Mouse (Mus musculus) 416B (cell line): ENCODE results near the gene Kdsr.
"Not testable (repeated sequence)": the region's sequence is repeated elsewhere in the genome, so short reads cannot be mapped to it uniquely, and the experiment has no call there.

ENCODE experiments used
- DNase-seq: peaks from one replicate; pipeline ENCODE4 v3.0.0; 2011; ENCODE audit warnings: low read depth

The Kdsr gene

DNA sequence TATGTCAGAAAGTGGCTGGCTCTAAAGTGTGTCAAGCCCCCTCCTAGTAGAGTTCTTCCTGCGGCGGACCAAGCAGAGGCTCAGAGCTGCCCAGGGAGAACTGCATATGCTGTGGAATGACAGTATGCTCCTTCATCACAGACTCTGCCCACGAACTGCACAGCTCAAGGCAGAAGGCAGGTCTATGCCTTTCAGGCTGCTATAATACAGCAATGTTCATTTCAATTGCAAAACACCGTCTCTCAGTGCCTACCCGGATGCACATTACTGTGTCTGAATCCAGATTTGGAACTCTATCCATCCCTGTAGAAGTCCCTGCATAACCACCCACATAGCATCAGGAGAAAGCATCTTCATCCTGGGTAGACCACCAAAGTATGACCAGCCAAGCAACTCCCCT, 19.7 kb downstream of the Kdsr start:
- no peak for DNase-seq

DNA sequence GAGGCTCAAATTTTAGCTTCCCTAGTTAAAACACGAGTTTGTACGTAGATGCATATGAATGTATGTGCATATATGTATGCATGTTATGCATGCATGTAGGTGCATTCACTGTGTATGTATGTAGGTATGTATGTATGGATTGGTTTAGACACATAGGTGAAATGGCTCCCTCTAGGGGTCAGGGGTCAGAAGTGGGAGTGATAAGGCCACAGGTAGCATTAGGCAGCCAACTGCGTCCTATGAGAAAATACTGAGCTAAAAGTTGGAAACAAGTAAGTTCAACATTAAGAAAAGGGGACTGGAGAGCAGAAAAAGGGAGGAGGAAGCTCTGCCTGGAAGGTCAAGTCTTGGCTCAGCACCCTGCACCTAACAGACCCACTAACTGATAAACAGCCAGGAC, 21.4 kb downstream of the Kdsr start:
- DNase-seq, result peak; percentile 47

DNA sequence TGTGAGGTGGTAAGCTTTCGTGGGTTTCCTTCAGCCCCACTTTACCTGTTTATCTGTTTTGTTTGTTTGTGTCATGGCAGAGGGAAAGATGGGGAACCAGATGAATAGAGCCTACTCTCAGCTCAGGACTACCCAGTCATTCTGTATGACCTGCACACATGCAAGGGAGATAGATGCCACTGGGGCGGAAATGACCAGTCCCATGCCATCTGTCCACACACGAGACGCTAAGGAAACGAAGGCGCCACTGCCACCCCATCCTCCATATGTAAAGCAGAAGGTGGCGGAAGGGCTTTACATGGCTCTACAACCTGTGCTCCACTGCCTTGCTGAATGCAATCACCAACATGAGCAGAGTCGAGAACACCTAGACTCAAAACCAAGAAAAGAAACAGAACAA, 23.3 kb downstream of the Kdsr start:
- no peak for DNase-seq

DNA sequence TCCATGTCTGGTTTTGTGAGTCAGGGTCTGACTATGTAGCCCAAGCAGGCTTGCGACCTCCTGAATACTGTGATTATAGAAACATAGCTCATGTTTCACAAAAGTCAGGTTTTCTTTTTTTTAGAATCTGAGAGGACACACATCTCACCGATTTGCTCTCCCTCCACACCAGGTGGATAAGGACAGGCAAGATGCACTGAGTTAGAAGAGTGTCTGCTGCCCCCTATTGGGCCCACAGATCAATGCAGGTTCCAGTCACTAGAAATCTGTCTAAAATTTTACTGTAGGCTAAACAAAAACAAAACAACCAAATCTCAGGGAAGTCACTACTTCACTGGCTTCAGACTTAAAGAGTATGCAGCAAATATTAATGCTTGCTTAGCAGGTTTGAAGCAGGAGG, 23.9 kb downstream of the Kdsr start:
- peak; percentile 65 for DNase-seq

DNA sequence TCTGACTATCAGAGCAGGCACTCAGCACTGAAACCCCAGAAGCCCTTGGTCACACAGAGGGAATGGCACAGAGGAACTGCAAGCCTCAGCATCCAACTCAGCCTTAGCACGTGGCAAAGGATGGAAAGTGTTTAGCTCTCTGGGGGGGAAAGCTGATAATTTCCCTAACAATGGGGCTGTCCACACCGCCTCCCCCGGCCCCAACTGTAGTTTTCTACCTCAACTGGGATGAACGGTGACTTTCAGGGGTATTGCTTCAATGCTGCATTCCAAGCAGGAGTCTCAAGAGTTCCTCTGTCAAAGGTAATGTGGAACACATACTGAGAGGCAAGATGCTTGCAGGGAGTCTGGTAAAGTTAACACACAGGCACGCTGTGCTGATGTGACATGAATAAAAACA, 37.5 kb downstream of the Kdsr start:
- DNase-seq, result no peak

DNA sequence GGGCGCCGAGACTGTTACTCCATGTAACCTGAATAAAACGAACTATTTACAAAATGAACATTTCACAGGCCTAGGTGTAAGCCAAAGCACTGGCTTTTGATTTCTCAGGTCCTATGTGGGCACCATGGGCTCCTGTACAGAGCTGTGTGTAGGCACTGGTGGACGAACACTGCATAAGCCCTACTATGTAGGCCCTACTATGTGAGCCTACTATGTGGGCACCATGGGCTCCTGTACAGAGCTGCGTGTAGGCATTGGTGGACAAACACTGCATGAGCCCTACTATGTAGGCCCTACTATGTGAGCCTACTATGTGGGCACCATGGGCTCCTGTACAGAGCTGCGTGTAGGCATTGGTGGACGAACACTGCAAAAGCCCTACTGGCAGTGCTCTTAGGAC, 41.8 kb downstream of the Kdsr start:
- DNase-seq, result not testable (repeated sequence)

DNA sequence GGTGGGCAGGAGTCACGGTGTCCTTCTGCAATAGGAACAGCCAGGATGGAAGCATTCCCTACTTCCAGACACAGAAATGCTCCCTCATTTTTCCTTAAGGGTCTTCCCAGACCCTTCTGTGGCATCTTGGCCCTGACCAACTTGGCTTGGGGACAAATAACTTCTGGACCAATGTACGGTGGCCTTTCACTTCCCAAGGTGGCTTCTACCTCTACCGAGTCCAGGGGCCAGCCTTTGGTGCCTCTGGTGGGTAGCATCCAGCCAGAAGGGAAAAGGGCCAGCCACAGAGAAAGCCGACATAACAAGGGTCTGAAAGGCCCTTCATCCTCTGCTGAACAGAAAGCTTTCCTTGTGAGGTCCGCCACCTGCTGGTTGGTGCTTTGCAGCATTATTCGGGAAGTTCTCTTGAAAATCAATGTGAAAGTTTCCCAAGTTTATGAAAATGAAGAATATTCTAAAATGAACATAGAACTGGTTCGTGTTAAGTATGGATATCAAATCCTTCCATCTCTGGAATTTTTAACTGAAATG, 42.4 kb downstream of the Kdsr start:
- peak; percentile 79 for DNase-seq

DNA sequence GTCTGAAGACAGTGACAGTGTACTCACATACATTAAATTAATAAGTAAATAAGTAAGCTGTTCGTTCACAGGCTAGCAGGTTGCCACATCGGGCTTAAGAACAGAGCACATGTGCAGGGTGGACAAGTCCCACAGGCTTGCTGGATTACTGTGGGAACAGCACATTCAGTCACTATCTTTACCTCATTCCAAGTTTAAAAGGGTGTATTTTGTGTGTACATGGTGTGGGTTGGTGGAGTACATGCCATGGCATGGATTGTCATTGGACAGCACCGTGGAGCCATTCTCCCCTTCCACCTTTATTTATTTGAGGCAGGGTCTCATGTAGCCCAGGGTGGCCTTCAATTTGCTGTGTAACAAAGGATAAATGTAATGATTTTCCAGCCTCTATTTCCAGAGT, 43.4 kb downstream of the Kdsr start:
- no peak for DNase-seq

DNA sequence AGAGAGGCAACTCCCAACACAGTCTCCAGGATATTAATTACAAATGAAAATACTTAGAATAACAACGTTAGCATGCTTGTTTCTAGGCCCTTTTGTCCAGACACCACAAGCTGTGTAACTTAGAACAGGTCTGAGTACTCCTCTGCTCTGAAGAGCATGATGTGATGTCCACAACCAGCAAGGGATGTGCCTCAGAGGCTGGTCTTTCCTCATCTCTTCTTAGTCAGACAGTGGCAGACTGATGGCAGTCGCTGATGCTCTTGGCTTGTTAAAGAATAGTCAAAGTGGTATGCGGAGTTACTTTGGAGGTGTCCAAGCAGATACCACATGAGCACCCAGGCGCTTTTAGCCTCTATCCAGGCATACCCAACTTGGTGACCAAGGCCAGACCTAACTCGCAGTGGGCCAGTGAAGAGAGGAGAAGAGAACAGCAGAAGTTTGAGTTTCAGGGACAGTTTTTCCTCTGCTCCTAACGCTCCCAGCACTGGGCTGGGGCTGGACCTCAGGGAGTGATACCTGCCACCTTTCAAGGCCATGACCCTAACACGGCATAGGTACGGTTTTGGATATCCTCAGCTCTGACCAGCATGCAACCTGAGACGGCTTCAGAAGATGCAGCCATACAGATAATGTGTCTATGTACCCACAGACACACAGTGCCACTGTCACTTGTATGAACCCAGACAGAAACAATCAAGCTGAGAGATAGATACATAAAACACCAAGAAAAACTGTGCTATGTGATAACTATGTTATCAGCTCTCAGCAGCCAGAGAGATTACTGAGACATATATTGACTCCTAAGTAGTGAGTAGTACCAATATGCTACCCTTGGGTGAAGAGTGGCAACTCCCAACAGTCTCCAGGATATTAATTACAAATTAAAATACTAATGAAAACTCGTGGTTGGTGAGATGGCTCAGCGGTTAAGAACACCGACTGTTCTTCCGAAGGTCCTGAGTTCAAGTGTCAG, 44.1 kb downstream of the Kdsr start:
- peak; percentile 64 for DNase-seq

DNA sequence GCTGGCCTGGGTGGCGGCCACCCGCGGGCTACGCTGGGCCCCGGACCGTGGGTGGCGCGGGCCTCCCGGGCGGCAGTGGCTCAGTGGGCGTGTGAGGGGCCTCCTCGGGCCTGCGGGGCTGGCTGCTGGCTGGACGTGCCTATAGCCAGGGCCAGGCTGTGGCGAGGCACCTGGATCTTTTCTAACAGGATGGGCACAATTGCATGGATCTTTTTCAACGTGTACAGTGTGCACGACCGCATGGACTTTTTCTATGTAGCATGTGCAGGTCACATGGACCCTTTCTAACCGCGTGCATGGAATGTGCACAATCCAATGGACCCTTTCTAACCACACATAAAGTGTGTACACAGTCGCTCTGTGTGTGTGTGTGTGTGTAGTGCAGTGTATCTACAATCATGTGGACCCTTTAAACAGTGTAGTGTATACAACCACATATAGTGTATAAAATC, 45.0 kb downstream of the Kdsr start:
- DNase-seq, result peak; percentile 60

DNA sequence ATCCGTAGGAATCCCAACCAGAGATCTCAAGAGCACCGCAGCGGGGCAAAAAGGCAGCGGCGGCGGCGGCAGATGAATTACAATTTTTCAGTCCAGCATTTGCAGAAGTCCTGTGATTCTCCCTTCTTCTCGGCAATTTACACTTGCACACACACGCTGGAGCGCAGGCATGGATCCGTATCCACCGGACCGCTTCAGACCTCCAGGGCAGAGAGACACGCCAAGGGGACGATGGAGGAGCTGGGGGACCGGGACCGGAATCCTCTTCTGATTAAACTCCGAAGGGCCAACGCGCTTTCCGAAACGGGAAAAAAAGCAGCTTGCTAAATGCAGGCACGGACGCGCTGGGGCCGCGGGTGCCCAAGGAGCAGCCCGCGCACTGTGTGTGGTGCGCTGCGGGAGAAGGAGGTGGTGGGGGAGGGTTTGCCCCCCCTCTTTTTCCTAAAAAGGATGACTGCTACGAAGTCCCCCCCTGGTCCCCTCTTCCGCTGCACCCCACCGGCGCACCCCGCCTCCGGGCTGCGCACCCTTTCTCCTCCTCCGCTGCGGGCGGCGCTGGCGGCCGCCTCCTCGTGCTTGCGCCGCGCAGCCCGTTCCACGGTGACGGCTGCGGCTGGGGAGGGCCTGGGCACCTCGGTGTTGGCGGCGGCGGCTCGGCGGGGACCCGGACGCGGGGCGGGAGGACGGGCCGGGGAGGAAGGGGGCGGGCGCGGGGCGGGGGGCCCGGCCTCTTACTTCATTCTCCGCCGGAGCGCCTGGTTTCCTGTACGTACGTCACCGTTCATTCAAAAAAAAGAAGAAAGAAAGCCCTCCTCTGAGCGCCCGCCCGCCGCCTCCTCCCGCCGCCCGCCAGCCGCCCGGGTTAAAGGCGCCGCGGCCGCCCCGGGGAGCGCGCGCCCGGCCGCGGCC, 45.7 kb downstream of the Kdsr start, which contains the start of gene Bcl2:
Gene Bcl2 (minus strand): TSS at position 654 of the 909 bp plus-strand sequence.
- DNase-seq, result peak; percentile 87

DNA sequence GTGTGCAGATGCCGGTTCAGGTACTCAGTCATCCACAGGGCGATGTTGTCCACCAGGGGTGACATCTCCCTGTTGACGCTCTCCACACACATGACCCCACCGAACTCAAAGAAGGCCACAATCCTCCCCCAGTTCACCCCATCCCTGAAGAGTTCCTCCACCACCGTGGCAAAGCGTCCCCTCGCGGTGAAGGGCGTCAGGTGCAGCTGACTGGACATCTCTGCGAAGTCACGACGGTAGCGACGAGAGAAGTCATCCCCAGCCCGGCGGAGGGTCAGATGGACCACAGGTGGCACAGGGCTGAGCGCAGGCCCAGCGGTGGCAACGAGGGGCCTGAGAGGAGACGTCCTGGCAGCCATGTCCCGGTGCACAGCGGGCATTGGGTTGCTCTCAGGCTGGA, 47.2 kb downstream of the Kdsr start:
- DNase-seq, result peak; percentile 86

DNA sequence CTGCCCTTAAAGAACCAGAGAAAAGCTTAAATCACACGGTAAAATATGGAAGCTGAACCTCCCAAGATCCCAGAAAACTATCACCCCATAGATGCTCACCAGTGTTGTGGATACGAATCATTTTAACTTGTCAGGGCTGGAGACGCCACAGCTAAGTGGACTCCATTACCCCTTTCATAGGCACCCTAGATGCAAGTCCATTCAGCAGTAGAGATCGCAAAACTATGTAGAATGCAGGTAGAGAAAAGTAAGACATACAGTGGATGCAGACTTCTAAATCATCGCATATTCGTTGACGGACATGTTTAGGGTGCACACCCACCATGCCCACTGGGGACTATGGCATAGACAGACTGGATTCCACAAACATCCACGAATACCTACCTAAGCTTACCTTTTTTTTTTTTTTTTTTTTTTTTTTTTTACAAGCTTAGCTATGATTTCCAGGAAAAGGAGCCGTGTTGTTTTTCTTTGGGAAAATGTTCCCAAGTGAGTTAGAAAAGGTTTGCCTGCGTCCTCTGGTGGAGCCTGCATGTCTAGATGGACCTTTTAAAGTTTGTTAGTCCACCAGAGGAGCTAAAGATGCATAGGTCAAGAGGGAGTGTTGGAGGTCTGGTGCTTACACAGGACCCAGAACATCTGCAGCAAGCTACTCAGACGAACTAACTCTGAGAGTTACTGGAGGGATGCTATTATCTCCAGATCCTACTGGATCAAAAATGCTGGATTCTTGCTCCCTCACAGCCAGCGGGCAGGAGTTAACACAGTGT, 48.0 kb downstream of the Kdsr start:
- peak; percentile 64 for DNase-seq

DNA sequence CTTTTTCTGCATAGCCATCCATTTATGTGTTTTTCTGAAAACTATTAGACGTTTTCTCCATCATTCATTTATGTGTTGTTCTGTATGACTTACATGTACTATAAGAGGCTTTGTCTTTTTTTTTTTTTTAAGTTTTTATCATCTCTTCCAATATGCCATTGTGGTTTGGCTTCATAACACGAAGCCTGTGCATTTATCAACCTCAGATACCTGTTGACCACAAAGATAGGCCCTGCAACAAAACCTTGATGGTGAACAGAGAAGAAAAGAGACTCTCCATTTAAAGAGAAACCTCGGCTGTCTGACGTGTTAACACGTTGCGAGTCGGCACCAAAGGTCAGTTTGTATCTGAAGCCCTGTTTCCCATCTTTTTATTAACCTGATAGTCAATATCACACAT, 49.3 kb downstream of the Kdsr start:
- DNase-seq, result peak; percentile 48

DNA sequence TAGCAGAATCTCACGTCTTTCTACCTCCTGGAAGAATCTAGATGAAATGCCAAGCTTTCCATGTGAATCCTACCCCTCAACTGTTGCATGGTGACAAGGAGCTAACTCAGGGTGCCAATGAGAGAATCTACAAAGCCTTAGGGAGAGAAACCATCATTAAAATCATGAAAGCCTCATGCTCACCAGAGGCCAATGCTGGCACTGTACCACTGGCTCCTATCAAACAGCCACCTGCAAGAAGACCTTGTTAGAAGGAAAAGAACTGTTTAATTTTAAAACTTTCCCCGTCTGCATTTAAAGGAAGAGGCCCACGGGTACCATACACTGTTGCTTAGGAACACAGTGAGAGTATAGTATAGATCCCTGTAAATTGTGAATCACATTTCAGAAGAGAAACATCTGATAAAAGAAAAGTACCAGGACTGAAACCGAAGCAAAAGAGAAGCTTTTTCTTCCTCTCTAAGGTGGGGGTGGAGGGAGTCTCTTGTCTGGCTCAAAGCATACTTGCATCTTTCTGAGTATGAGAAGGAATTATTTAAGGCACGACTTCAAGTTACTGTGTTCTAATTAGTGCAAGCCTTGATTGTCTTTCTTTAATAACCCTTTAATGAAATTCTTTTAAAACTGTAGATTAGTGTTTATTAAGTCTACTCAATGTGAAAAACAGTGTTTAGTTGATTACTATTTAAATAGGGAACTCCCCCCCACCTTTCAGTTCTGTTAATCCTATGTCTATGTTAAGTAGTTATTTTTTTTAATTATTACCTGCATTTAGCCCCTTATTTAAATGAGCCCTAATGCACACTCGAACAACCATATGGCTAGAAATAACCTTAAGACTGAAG, 52.3 kb downstream of the Kdsr start:
- no peak for DNase-seq

DNA sequence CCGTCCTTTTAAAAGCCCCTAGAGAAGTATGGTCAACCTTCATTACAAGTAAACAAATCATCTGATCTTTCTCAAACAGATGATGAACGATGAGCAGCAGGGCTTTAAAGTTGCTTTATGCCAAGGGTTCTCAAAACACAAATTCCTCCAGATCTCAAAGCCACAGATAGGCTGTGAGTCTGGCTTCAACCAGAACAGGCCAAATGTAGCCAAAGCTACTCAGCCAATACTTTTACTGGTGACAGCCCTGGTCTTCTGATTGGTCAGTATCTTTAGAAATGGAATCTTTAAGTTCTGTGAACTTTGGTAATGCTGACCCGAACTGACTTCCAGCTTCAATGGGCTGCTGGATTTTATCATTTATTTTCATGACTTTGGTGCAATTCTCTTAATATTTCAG, 56.3 kb downstream of the Kdsr start:
- DNase-seq, result no peak

DNA sequence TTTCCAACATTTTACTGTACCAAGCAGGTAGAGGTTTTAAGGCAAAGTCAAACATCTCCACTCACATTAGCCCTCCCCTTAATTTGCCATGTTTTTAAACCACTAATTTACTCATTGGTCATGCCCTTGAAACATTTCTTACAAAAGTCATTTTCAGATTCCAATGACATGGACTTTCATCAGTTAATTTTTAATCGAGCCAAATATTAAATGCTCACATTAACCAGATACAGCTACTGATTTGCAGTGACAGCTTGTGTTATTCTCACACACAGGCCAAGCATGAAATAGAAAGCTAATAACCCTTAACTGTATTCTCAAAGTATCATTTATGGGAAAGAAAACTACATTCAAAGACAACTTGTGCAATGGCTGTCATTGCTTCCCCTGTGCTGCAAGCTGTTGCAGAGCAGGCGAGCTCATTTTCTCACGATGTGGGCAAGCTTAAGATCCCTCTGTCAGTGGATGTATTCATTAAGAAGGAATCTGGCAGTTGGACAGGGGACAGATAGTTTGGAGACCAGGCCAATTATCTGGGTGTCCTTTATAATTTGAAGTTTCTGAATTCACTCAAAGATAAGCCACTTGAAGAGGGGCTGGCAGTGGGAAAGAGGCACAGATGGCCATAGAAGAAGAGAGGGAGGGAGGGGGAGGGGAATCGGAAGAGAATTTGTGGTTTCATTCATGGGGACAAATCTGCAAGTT, 56.9 kb downstream of the Kdsr start:
- no peak for DNase-seq

DNA sequence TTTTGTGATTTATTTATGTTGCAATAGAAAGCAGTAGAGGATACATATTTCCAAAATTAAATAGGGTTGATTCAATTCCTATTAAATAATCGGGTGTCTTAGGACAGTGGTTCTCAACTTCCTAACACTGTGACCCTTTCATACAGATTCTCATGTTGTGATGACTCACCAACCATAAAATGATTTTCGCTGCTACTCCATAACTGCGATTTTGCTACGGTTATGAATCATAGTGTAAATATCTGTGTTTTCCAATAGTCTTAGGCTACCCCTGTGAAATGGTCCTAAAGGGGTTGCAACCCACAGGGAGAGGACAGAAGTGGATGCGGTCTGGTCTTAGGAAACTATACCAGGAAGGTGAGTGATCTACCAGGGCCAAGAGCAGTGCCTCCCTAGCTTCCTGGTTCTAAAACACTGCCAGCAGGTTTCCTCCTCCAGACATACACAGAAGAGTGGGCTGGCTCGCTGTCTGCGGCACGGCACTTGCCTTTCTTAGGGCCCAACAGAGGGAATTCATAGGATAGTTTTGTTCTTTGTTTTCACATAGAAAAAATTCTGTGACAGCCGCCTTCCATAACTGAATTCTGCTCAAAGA, 58.9 kb downstream of the Kdsr start:
- peak; percentile 77 for DNase-seq

DNA sequence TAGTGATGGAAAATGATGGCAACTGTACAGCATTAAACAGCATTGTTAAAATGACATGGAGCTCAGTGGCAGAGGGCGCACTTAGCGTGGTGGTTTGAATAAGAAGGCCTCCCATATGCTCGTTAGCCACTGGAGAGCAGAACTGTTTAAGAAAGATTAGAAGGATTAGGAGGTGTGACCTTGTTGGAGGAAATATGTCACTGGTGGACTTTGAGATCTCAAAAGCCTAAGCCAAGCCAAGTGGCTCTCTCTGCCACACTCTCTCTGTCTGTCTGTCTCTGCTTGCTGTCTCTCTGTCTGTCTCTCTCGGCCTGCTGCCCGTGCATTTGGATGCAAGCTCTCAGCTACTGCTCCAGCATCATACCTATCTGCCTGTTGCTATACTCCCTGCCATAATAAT, 63.1 kb downstream of the Kdsr start:
- DNase-seq, result no peak

DNA sequence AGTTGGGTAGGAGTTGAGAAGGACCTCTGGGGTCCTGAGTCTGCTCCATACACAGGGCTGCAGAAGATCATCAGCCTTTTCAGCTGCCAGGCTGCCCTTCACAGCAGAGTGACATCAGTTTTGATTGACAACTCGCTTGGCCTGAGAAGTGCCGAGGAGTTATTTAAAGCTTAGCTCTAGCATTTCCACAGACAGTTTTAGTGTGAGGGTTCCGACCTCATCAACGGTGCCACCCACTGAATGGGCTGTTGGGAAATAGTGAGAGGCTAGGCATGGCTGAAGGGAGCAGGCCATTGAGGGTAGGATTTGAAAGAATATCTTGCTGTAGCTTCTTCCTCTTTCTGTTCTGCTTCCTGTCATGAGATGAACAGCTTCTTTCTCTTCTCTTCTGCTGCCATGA, 63.9 kb downstream of the Kdsr start:
- DNase-seq, result peak; percentile 46
